Comparison of ENCODE assay signal across 9 mouse cellular contexts in the genomic region with DNA sequence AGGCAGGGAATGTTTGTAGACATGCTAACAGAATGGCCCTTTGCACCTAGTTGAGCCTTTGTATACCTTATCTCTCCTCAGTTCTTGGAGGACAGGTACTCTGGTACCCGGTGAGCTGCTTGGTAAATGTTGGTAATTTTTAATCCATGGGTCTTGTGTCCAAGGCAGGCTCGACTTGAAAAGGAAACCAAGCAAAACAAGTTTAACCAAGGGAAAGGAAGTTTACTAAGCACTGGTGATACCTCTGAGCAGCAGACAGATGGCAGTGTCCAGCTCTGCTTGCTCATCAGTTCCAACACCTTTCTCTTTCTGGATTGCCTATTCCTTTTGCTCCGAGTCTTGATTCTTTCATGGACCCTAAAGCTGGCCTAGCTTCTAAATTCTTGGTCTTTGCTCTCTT. TPM values are rescaled to one million over a fixed set of nuclear protein-coding genes. Genes with fewer than 3 reads are reported as not detected.
DNase-seq lines count a peak whose midpoint lies in the region; ATAC-seq and TF ChIP-seq lines count a peak whose summit lies in the region.
"Had no signal": no experiment of that assay in that cellular context is flagged by ENCODE, and none has a peak within 500 bp of the region (broad histone marks: within the 10 kb centered on the region; RNA-seq: fewer than 3 reads in every experiment).

No protein-coding gene starts in this region.

- H3K4me3 ChIP-seq in cerebellum, adult 2 months (replicated peaks; ENCODE audit: insufficient read depth, low read depth, low read length): no peak overlapping the region
- H3K4me3 ChIP-seq in lung, adult 2 months (replicated peaks; ENCODE audit: extremely low read depth, low read depth, low read length): no peak overlapping the region
- H3K4me3 ChIP-seq in myocyte: no peak overlapping the region
- H3K4me3 ChIP-seq: embryonic facial prominence, embryonic 15.5 days had no signal

- H3K79me2 ChIP-seq in myocyte (ENCODE audit: control insufficient read depth, insufficient read depth): peaks cover 69% of the 10 kb centered on the region

- no peaks in the 10 kb centered on the region; the same call in 1 of the 2 replicates for H3K4me1 ChIP-seq in cerebellum, adult 2 months (ENCODE audit: control insufficient read depth, insufficient read depth, low read length)
- H3K4me1 ChIP-seq in lung, adult 2 months (ENCODE audit: control insufficient read depth, insufficient read depth, low read length): peaks cover 10% of the 10 kb centered on the region; the same call in 1 of the 2 replicates

- H3K4me2 ChIP-seq in myocyte (ENCODE audit: low read depth): peak overlapping the region; percentile 22
- H3K4me2 ChIP-seq: embryonic facial prominence, embryonic 15.5 days had no signal

- peak; percentile 18 for ATAC-seq in activated CD4-positive, CD25-positive, alpha-beta regulatory T cell, adult 4 months

- no peaks in the 10 kb centered on the region for H3K27me3 ChIP-seq in cerebellum, adult 2 months (ENCODE audit: control insufficient read depth, insufficient read depth, low read length)
- no peaks in the 10 kb centered on the region for H3K27me3 ChIP-seq in myocyte (ENCODE audit: control insufficient read depth, insufficient read depth, insufficient read length)
- H3K27me3 ChIP-seq: embryonic facial prominence, embryonic 15.5 days had no signal

- no peak overlapping the region for H3K27ac ChIP-seq in cerebellum, adult 2 months (ENCODE audit: insufficient read depth, low read length)
- H3K27ac ChIP-seq: embryonic facial prominence, embryonic 15.5 days had no signal

- no peak overlapping the region for H3ac ChIP-seq in myocyte (ENCODE audit: control insufficient read depth, insufficient read length)

- no peak for TF ChIP-seq POLR2A in cerebellum, adult 2 months (IDR thresholded peaks at IDR 0.05; ENCODE audit: borderline replicate concordance, insufficient read depth, low read length)
- TF ChIP-seq POLR2A in lung, adult 2 months (IDR thresholded peaks at IDR 0.05; ENCODE audit: borderline replicate concordance, extremely low read depth, low read depth, low read length): no peak
- no peak for TF ChIP-seq POLR2A in myocyte (IDR thresholded peaks at IDR 0.05; ENCODE audit: insufficient read length, low read depth)

- peaks cover 52% of the 10 kb centered on the region for H3K36me3 ChIP-seq in myocyte (ENCODE audit: control insufficient read depth, insufficient read depth)

- TF ChIP-seq CTCF in cerebellum, adult 2 months (IDR thresholded peaks at IDR 0.05; ENCODE audit: borderline replicate concordance, insufficient read depth, low read depth, low read length): peak; percentile 61
- peak; percentile 54 for TF ChIP-seq CTCF in lung, adult 2 months (IDR thresholded peaks at IDR 0.05; ENCODE audit: insufficient read depth, low read length)

- DNase-seq in cerebellum, adult 2 months: peak in 1 of 2 experiments; percentile 23
- DNase-seq in cerebellum, adult 8-10 months: no peak
- no peak for DNase-seq in lung, adult 2 months
- no peak for DNase-seq in lung, postnatal 14 days
- no peak for DNase-seq in testis, postnatal 10 days (ENCODE audit: low spot score)
- no peak for DNase-seq in ovary, postnatal 10 days (ENCODE audit: low spot score)

- WGBS in cerebellum, adult 2 months: 35% methylated on average over 3 of the region's 3 CpGs
- 45% methylated on average over 3 of the region's 3 CpGs for WGBS in lung, adult 2 months

TF ChIP-seq in myocyte, 11 proteins besides CTCF, POLR2A, EP300 and RAD21:
- TF ChIP-seq MAX (IDR thresholded peaks at IDR 0.05; ENCODE audit: low read depth) (no peak), POLR2AphosphoS2 (IDR thresholded peaks at IDR 0.05; ENCODE audit: insufficient read length, low read depth) (no peak), CEBPB (IDR thresholded peaks at IDR 0.05; ENCODE audit: insufficient read depth, poor library complexity, severe bottlenecking) (no peak), TCF12 (IDR thresholded peaks at IDR 0.05; ENCODE audit: insufficient read depth, poor library complexity, severe bottlenecking) (no peak), REST (IDR thresholded peaks at IDR 0.05; ENCODE audit: insufficient read depth, insufficient read length) (no peak), TCF3 (IDR thresholded peaks at IDR 0.05; ENCODE audit: insufficient read length, low read depth) (no peak), USF1 (IDR thresholded peaks at IDR 0.05; ENCODE audit: low read depth) (no peak), SRF (IDR thresholded peaks at IDR 0.05; ENCODE audit: control insufficient read depth, insufficient read length, low read depth) (no peak), E2F4 (IDR thresholded peaks at IDR 0.05; ENCODE audit: insufficient read depth) (no peak), MYOD1 (IDR thresholded peaks at IDR 0.05; ENCODE audit: control insufficient read depth in 1 of 3, insufficient read length in 2 of 3, low read depth in 2 of 3) (no peak), MYOG (IDR thresholded peaks at IDR 0.05; ENCODE audit: control insufficient read depth in 1 of 3, insufficient read depth in 1 of 3, insufficient read length in 2 of 3, low read depth in 2 of 3) (no peak)

RNA-seq across cellular contexts. Expression of a gene that starts 4.2 kb away (rescaled TPM):
- polyA plus RNA-seq in cerebellum, adult 2 months (2012; rRNA removed): 51.4 and 56.2 TPM in 2 replicates
- polyA plus RNA-seq in lung, adult 2 months (2012; rRNA removed): 17.2 and 26.6 TPM in 2 replicates
- polyA plus RNA-seq in activated CD4-positive, CD25-positive, alpha-beta regulatory T cell, adult 4 months (2017; shearing (Covaris generic)): 100 to 1,000 TPM; 128 to 155 TPM
- 221 TPM for polyA plus RNA-seq in myocyte (2012; fragmentation: generic; extraction: Trizol)

RNA-seq across cellular contexts. Expression of a gene that starts 13.5 kb away (rescaled TPM):
- not detected in 2 replicates for polyA plus RNA-seq in cerebellum, adult 2 months (2012; rRNA removed)
- polyA plus RNA-seq in lung, adult 2 months (2012; rRNA removed): 0.24 TPM in 1 of 2 replicates, not detected in the other
- not detected for polyA plus RNA-seq in activated CD4-positive, CD25-positive, alpha-beta regulatory T cell, adult 4 months (2017; shearing (Covaris generic))
- 376 TPM for polyA plus RNA-seq in myocyte (2012; fragmentation: generic; extraction: Trizol)

RNA-seq across cellular contexts. Expression of a gene that starts 27.5 kb away (rescaled TPM):
- polyA plus RNA-seq in cerebellum, adult 2 months (2012; rRNA removed): not detected in 2 replicates
- polyA plus RNA-seq in lung, adult 2 months (2012; rRNA removed): 0.56 TPM in 1 of 2 replicates, not detected in the other
- not detected for polyA plus RNA-seq in activated CD4-positive, CD25-positive, alpha-beta regulatory T cell, adult 4 months (2017; shearing (Covaris generic))
- 208 TPM for polyA plus RNA-seq in myocyte (2012; fragmentation: generic; extraction: Trizol)

RNA-seq across cellular contexts. Expression of a gene that starts 34.8 kb away (rescaled TPM):
- 0.10 TPM in 2 replicates for polyA plus RNA-seq in cerebellum, adult 2 months (2012; rRNA removed)
- polyA plus RNA-seq in lung, adult 2 months (2012; rRNA removed): not detected in 2 replicates
- not detected for polyA plus RNA-seq in activated CD4-positive, CD25-positive, alpha-beta regulatory T cell, adult 4 months (2017; shearing (Covaris generic))
- polyA plus RNA-seq in myocyte (2012; fragmentation: generic; extraction: Trizol): 0.16 TPM

RNA-seq across cellular contexts. Expression of a gene that starts 46.2 kb away (rescaled TPM):
- 61.8 and 65.7 TPM in 2 replicates for polyA plus RNA-seq in cerebellum, adult 2 months (2012; rRNA removed)
- 1.7 and 3.0 TPM in 2 replicates for polyA plus RNA-seq in lung, adult 2 months (2012; rRNA removed)
- polyA plus RNA-seq in activated CD4-positive, CD25-positive, alpha-beta regulatory T cell, adult 4 months (2017; shearing (Covaris generic)): not detected
- 2.1 TPM for polyA plus RNA-seq in myocyte (2012; fragmentation: generic; extraction: Trizol)

Comparison
In these comparisons a context has a peak if more than half of its experiments do, and no peak if none do; other contexts are left out.
1. RNA of a gene that starts 13.5 kb away (polyA plus RNA-seq): 376 TPM in myocyte (single experiment); 0.24 TPM in lung, adult 2 months, not detected in activated CD4-positive, CD25-positive, alpha-beta regulatory T cell, adult 4 months and not detected in cerebellum, adult 2 months; every median in the first group is over 100 times any median in the second.
2. RNA of a gene that starts 27.5 kb away (polyA plus RNA-seq): 208 TPM in myocyte (single experiment); 0.56 TPM in lung, adult 2 months, not detected in cerebellum, adult 2 months and not detected in activated CD4-positive, CD25-positive, alpha-beta regulatory T cell, adult 4 months; every median in the first group is over 100 times any median in the second.